Mouse (Mus musculus): ENCODE measurements around the gene Fam208b.

GRCm38 (mm10) chr13:3610795-3611438, at the start of gene Fam208b:
- no peak for TF ChIP-seq CTCF (IDR thresholded peaks at IDR 0.05; ENCODE audit: low read depth, low read length)
- no peak for TF ChIP-seq POLR2A (IDR thresholded peaks at IDR 0.05; ENCODE audit: borderline replicate concordance, low read depth, low read length)

All from bone marrow macrophage, adult 2 months (primary cell).